Mouse (Mus musculus): Measurements from ENCODE around the gene Rhbdd1.
A peak's percentile ranks its signal among the peaks of the same experiment; 100 is the strongest.

Gene Rhbdd1

DNA sequence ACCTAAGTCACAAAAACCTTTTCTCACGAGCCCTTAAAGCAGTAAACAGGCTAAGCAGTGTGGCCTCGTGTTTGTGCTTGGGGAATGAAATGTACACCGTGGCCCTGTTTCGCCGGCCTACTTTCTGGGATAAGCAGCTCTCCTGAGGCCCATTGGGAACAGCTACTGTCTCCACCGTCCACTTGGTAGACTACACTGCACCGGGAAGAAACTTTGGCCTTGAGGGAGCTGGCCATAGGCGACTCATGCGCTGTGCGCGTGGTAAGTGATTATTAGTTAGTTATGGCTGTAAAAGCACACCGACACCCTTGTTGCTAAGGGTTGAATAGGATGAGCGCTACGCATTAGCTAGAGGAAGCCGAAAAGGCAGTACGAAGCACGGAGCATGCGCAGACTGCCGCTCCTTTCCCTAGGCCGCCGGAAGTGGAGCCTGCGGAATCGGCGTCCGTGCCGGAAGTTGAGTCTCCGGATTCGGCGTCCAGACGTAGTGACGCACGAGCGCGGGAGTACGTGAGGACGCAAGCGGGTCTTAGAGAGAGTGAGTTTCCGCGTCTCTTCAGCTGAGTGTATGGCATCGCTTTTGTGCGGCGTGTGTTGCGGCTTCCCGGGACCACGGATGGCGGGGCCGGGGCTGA lies at the start of gene Rhbdd1:
Gene Rhbdd1 (plus strand): TSS at position 342 of the 635 bp plus-strand sequence.
- DNase-seq (ENCODE audit: extremely low read depth, low read depth) = peak; percentile 89

DNA sequence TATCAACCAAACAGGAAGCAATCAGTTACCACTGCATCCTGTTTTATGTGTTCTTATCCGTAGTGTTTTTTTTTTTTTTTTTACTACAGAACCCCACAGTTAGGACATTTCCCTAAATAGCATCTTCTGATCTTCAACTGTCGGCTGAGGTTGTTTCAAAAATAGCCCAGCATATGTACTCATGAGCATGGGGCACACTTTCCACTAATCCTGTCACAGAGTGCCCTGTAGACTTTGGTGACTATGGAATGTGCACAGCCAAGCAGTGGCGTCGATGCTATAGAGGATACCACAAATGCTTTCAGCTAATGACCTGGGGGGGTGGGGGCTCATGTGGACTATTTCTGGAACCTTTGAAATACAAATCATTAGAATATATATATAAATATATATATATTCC lies 48.7 kb upstream of the Rhbdd1 start:
- DNase-seq (ENCODE audit: extremely low read depth, low read depth) = no peak

DNA sequence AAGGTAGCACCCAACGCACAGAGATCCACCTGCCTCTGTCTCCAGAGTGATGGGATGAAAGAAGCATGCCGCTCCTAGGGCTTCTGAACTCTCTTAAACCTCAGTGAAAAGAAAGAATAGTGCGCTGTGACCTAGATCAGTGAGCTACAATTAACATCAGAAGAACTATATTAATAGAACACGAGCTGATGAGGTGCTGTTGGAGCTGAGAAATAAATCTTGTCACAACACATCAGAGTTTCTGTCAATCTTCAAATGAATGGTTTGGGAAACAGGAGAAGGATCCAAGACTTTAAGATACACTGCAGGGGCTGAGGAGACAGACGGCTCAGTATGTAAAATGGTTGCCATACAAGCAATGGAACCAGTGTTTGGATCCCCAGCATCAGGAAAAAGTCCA lies 44.0 kb upstream of the Rhbdd1 start:
- no peak for DNase-seq (ENCODE audit: extremely low read depth, low read depth)

DNA sequence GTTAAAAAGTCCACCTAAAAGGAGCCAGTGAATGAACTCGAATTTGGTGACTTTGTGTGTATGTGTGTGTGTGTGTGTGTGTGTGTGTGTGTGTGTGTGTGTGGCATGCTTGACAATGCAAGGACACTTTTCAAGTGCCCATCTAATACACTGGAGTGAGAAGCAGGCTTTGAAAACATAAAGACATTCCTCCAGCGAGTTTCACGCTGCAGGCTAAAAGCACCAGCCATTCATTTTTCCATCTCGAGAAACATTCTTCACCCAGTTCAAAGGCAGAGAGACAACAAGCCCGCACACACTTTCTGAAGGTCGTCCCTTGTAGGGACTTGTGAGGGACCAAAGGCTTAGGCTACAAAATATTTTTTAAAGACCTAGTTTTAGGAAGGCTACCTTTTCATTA lies 42.7 kb upstream of the Rhbdd1 start:
- no peak for DNase-seq (ENCODE audit: extremely low read depth, low read depth)

DNA sequence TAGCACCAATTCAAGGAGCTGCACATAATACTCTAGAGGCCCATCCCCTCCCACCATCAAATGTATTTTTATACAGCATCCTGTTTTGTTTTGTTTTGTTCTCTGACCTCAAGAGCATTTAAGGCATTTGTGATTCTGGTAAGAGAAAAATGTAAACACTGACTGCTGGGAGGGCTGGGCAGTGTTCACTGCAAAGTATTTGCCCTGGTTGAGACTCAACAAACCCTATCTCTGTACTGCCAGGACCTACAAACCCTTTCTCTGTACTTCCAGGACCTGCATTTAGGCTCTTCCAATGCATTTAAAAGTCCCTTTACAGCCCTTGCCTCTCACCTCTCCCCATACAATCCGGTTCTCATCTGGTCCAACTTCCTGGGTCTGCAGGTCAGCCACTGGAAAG lies 41.9 kb upstream of the Rhbdd1 start:
- no peak for DNase-seq (ENCODE audit: extremely low read depth, low read depth)

DNA sequence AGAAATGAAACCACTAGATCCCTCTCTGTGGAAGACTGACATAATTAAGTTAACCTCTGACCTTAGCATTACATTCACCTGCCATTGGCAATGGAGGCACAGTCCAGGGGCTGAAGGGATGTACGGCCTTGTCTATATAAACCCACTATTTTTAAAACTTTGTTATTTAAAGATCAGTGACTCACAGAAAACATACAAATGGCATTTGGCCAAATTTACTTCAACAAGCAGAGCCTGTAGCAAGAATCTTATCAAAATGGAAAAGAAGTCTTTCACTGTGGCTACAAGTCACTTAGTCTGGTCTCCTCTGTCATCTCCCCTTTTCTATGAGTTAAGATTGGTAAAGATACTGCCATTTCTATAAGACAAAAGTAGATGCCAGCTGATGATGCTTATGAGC lies 36.5 kb upstream of the Rhbdd1 start:
- no peak for DNase-seq (ENCODE audit: extremely low read depth, low read depth)

DNA sequence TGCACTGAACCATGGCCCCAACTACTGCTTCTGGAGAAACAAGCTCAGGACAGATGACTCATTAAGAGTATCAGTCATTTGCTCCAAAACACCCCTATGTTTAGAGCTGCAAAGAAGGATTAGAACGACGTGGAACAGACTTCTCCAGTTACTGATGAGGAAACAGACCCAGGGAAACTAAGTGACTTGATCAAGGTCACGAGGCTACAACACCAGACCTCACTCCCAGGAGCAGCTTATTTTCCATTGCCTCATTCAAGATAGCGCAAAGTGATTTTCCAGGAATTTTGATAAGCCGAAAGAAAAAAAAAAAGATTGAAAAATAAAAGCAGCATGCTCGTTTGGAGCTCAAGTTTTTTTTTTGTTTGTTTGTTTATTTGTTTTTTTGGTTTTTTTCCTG lies 34.4 kb upstream of the Rhbdd1 start:
- no peak for DNase-seq (ENCODE audit: extremely low read depth, low read depth)

DNA sequence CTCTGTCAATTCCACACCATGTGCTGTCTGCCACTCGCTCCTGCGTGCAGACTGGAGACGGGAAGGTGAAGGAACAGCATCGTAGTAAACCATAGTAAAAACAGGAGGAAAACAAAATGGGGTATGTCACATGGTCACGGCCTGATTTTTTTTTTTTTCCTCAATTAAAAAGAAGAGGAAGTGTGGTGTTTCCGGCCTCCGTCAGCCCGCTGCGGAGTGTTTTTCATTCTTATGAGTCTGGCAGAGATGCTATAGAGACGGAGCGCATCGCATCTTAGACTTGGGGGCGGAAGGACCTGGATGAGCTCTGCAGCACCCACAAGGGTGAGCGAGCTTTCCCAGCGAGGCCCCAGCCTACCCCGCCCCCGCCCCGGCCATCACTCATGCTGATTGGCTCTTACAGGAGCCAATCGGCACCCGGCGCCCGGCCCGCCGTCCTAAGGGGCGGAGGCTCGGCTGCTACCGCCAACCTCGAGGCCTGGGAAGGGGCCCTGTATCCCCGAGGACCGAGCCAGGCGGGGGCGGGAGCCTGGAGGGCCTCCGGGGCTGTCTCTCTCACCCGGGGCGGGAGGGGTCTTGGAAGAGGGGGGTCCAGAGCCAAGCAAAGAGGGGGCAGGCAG lies 33.1 kb upstream of the Rhbdd1 start:
- DNase-seq (ENCODE audit: extremely low read depth, low read depth) = no peak

DNA sequence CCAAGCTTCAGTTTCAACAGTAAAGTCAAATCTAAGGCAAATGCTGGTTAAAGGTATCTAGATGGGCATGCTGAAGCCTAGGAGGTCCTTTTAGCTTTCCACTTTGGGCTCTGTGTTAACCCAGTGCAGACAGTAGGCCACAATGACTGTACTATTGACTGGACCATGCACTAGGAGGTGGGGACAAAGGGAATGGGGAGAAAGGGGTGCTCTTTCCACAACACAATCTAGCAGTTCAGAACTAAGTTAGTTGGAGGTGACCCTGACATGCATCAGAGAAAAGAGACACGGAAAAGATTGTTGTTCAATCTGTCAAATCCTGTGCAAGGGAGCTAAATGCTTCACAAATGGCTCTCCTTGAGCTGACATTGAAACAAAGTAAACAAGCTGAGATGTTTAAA lies 32.4 kb upstream of the Rhbdd1 start:
- no peak for DNase-seq (ENCODE audit: extremely low read depth, low read depth)

DNA sequence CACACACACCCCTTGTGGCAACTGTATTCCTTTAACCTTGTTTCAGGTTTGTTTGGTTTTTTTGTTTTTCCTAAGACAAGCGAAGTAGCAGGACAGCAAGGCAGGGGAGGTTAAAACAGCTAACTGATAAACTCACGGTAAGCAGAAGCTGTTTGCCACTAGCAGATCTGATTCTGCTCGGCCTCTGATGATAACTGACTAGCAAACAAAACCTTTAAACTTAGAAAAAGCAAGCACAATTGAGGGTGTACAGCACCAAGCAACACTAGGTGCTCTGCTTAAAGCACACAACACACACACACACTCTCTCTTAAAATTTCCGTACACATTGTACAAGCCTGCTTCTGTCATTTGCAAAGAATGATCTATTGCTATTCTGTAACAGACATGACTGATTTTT lies 31.8 kb upstream of the Rhbdd1 start:
- no peak for DNase-seq (ENCODE audit: extremely low read depth, low read depth)

DNA sequence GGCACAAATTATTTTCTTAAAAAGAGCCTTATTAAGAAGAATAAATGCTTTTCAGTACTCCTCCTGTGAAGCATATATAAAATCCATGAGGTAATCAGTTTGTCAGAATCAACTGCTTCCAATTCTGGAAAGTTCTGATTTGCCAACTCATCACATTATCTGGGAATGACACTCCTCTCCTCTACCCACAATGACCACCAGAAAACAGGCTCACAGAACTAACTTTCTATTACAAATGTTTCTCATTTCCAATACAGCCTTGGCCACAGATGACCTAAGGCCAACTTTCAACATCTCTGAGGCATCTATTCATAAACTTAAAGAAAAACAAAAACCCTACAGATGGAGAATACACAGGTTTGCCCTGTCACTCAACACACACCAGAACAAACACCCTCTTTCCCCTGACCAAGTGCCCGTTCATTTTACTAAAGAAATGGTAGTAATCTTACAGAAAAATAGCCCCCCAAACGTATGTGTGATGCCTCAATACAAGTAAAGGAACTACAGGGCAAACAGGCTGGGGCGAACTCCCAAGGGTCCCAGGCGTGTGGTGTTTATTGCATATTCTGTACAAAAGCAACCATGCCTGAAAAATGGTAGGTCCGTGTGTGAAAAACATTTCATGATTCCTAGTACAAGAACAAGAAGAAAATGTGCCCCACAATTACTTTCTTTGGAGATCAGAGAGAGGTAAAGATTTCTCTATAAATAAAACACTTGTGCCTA lies 30.6 kb upstream of the Rhbdd1 start:
- DNase-seq (ENCODE audit: extremely low read depth, low read depth) = no peak

DNA sequence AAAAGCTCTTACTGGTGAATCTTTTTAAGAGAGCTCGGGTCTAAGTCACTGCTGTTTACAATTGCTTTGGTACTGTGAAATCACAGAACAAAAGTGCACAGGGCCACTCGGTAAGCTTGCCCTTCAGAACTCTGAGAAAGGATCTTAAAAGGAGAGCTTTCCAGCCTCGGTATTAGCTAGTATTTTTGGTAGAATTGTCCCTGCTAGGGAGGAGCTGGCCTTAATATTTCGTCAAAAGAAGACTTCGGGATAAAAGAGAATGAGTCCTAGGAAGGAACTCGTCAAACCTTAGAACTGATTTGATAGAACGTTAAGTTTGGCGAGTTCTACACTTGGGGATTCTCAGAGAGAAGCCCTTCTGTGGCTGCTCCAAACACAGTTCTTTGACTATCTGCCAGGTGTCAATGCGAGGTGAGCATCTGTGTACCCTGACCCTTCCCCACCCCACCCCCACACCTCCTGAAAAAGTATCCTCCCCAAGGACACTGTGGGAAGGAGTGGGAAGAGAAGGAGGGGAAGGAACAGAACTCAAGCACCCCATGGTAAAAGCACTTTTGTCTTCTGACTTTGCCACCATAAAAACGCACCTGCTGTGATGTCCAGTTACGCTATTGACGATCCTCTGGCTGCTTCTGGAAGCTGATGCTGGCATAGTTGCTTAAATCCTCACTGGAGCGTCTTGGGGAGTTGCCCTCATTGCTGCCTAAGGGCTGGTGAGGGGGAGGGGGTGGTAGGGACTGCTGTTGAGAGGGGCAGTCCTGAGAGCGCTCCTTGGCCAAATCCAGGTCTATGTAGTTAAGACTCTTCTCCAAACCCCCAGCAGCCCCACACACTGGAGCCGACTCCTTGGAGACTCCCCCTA lies 29.8 kb upstream of the Rhbdd1 start:
- DNase-seq (ENCODE audit: extremely low read depth, low read depth) = no peak

DNA sequence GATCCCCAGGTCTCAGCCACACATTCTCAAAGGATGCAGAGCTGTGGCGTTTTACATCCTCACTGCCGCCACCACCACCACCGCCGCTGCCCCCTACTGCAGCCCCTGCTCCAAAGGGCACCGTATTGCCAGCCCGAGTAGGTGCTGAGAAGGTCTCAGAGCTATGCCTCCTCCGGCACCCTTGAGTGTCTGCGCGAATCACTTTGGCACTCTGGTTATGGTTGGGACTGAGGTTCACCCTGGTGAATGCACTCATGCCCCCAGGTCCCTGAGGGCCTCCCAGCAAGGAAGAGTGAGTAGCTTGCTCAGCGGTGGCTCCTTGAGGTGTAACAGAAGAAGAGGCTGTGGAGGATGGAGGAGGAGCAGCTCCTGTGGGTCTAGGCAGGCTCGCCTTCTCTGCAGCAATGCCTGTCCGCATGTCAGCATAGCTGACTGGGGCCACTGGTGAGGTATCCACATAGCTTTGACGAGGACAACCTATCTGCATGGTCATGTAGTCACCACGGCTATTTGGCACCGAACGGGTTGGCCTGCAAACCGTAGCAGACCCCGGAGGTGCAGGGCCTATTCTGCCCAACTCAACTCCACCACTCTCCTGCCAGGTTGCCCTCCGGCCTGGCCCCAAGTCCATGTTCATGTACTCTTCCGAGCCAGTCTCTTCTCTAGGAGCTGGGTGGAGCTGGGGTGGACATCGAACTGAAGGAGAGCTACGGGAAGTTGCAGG lies 29.0 kb upstream of the Rhbdd1 start:
- DNase-seq (ENCODE audit: extremely low read depth, low read depth) = no peak

DNA sequence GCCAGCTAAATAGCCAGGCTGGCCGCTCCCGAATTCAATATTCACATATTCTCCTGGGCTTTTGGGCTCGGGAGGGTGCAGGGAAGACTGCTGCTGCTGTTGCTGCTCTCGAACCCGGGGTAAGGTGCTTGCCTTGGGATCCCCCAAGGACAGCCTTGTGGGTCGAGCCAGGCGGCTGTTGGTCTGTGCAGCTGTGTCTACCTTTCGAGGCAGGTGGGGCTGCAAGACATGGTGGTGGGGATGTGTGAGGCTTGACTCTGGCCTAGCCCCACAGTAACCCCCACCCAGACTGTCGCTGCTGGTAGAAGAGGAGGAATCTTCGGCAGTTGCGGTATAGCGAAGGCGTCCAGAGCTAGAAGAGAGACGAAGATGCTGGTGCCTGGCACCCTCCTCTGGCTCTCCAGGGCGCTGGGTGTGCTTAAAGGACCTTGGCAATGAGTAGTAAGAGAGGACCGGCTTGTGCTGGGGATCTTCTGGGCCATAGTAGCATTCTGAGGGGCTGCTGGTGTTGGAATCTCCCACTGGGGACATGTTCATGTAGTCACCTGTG lies 28.4 kb upstream of the Rhbdd1 start:
- no peak for DNase-seq (ENCODE audit: extremely low read depth, low read depth)

DNA sequence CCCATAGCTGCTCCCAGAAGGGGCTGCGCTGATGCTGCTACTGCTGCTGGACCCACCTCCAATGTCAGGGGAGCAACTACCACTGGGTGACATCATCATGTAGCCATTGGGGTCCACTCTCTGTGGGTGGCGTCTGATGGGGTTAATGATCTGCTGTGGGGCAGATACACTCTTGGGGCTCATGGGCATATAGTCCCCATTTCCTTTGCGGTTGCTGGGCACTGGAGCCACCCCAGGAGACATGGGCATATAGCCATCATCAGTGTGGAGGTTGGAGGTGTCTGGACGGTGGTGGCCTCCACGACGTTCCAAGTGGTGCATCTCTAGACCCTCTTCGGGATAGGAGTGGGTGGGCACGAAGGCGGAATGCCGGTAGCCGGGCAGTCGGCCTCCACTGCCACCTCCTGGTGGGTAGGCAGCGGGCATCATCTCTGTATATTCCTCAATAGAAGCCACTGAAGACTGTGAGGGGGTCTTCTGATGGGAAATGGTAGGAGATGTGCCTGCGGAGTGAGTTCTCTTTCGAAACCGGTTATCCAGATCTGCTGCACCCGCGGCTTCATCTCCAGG lies 27.7 kb upstream of the Rhbdd1 start:
- no peak for DNase-seq (ENCODE audit: extremely low read depth, low read depth)

DNA sequence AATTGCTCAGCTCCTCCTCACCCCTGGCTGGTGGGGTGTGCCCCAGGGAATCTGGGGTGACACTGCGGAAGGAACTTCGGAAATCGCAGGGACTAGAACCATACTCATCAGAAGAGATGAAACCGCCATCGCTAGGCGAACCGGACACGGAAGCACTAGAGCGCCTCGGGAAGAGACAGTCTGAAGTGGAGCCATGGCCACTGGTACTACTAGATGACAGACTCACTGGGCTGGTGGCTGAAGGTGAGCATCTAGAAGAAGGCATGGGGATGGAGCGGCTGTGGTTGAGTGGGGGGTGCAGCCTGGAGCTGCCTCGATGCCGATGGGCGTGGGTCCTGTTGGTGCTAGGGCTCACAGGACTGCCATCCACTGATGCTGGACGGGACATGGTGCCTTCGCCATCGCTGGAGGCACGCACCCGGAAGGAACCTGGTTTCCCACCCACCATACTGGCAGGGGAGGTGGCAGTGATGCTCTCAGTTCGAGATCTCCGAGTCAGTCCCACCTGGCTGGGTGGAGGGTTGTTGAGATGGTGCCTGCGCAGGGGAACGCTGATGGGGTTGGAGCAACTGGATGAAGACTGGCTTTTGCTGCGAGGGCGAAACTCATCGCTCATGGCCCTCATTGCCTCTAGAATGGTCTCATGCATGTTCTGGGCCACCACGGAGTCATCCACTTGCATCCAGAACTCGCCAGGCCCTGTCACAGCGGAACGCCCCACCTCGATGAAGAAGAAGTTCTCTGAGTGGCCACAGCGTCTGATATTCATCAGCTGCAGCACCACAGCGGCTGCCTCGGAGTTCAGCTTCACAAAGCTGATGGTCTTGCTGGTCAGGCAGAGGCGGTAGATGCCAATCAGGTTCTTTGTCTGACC lies 26.9 kb upstream of the Rhbdd1 start:
- DNase-seq (ENCODE audit: extremely low read depth, low read depth) = no peak

DNA sequence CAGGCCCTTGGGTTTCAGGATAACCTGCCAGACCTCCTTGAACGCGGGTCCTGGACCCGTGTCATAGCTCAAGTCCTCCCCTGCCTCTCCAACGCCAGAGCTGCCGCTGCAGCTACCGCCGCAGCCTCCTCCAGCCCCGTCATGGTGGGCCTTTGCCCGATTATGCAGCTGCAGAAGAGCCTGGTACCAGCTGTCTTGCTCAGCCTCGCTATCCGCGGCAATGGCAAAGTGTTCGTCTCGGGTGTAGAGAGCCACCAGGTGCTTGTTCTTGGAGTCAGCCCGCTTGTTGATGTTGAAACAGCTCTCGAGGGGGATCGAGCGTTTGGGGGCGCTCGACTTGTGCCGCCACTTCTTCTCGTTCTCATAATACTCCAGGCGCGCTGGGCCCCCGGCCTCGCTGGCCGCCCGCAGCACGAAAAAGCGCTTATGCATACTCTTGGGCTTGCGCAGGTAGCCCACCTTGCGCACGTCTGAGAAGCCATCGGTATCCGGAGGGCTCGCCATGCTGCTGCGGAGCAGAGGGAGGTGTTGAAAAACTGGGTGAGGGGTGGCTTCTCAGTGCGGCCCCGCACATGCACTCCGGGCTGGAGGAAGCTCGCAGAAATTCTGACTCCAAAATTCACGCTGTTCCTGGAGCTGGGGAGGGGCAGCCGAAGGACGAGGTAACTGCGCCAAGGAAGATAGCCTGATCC lies 26.1 kb upstream of the Rhbdd1 start:
- DNase-seq (ENCODE audit: extremely low read depth, low read depth) = no peak

DNA sequence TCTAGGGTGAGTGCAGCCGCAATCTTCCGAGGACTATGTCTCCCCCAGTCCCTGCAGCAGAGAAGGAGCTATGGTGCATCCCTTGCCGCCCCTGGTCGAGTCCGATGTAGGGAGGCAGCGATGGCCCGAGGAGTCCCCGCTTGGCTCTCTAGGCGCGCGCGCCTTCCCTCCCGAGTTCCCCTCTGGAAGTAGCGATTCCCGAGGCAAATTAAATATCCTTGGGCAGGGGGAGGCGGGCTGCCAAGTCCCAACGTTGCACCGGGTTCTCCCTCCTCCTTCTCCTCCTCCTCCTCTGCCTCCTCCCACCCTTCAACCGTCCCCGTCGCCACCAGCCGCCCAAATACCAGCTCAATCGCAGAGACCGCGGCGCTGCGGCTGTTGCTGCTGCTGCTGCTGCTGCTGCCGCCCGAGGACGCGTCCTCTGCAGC lies 25.5 kb upstream of the Rhbdd1 start:
- DNase-seq (ENCODE audit: extremely low read depth, low read depth) = no peak

All from MEL-GATA-1-ER (cell line).